ENCODE assay signal across 19 mouse cellular contexts in the genomic region with DNA sequence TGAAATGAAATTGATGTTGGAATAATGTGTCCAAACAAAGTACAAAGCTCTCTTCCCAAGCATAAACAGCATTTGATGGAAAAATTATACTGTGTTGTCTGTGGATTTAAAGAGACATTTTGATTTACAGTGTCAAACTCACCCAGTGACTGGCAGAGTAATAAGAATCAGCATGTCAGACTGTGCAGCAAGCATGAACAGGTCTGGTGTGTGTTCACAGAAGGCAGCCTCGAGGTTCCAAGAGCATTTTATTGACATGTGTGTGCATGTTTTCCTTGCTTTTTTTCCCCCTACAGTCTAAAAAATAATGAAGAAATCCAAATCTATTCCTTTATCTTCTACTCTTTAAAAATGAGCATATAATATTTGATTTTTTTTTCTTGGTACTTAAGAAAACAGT.
A peak's percentile ranks its signal among the peaks of the same experiment; 100 is the strongest.
DNase-seq lines count a peak whose midpoint lies in the region; ATAC-seq lines count a peak whose summit lies in the region.
"Had no signal": no experiment of that assay in that cellular context is flagged by ENCODE, and none has a peak within 500 bp of the region (broad histone marks: within the 10 kb centered on the region; RNA-seq: fewer than 3 reads in every experiment).

No protein-coding gene starts in this region.

- H3K4me3 ChIP-seq in embryonic facial prominence, embryonic 14.5 days (ENCODE audit: low read depth, low read length) = no peak overlapping the region
- no peak overlapping the region for H3K4me3 ChIP-seq in embryonic facial prominence, embryonic 10.5 days
- no peak overlapping the region for H3K4me3 ChIP-seq in hindbrain, embryonic 14.5 days (replicated peaks; ENCODE audit: low read length)
- H3K4me3 ChIP-seq in hindbrain, embryonic 11.5 days (ENCODE audit: low read depth, low read length) = no peak overlapping the region
- H3K4me3 ChIP-seq in midbrain, embryonic 15.5 days = no peak overlapping the region
- no peak overlapping the region for H3K4me3 ChIP-seq in midbrain, embryonic 16.5 days (ENCODE audit: low read depth, low read length)
- H3K4me3 ChIP-seq: embryonic facial prominence, embryonic 12.5 days; heart, embryonic 12.5 days; hindbrain, embryonic 10.5 days; intestine, embryonic 15.5 days had no signal

- no peak overlapping the region for H3K9ac ChIP-seq in embryonic facial prominence, embryonic 14.5 days (ENCODE audit: low read depth, low read length)
- no peak overlapping the region for H3K9ac ChIP-seq in hindbrain, embryonic 14.5 days
- H3K9ac ChIP-seq in hindbrain, embryonic 11.5 days (ENCODE audit: low read depth, low read length) = no peak overlapping the region
- H3K9ac ChIP-seq in midbrain, embryonic 15.5 days = no peak overlapping the region
- H3K9ac ChIP-seq in midbrain, embryonic 16.5 days (ENCODE audit: low read depth, low read length) = no peak overlapping the region
- H3K9ac ChIP-seq: embryonic facial prominence, embryonic 12.5 days; heart, embryonic 12.5 days; intestine, embryonic 15.5 days had no signal

- no peak overlapping the region for H3K4me2 ChIP-seq in embryonic facial prominence, embryonic 14.5 days (ENCODE audit: low read depth, low read length)
- H3K4me2 ChIP-seq in hindbrain, embryonic 14.5 days (replicated peaks) = no peak overlapping the region
- no peak overlapping the region for H3K4me2 ChIP-seq in hindbrain, embryonic 11.5 days (replicated peaks; ENCODE audit: low read depth, low read length)
- H3K4me2 ChIP-seq in midbrain, embryonic 15.5 days = no peak overlapping the region
- no peak overlapping the region for H3K4me2 ChIP-seq in midbrain, embryonic 16.5 days (ENCODE audit: low read length)
- H3K4me2 ChIP-seq: embryonic facial prominence, embryonic 12.5 days; heart, embryonic 12.5 days; intestine, embryonic 15.5 days had no signal

- no peaks in the 10 kb centered on the region for H3K9me3 ChIP-seq in embryonic facial prominence, embryonic 14.5 days (ENCODE audit: control insufficient read depth, low read length)
- no peaks in the 10 kb centered on the region for H3K9me3 ChIP-seq in embryonic facial prominence, embryonic 10.5 days
- H3K9me3 ChIP-seq in hindbrain, embryonic 14.5 days (ENCODE audit: control insufficient read depth, low read length) = no peaks in the 10 kb centered on the region
- H3K9me3 ChIP-seq in hindbrain, embryonic 11.5 days (ENCODE audit: control insufficient read depth, low read length) = no peaks in the 10 kb centered on the region
- H3K9me3 ChIP-seq in midbrain, embryonic 15.5 days = no peaks in the 10 kb centered on the region
- H3K9me3 ChIP-seq in midbrain, embryonic 16.5 days (replicated peaks; ENCODE audit: control insufficient read depth, low read length, poor library complexity, severe bottlenecking) = no peaks in the 10 kb centered on the region
- H3K9me3 ChIP-seq: embryonic facial prominence, embryonic 12.5 days; G1E; heart, embryonic 12.5 days; hindbrain, embryonic 10.5 days; intestine, embryonic 15.5 days had no signal

- no peaks in the 10 kb centered on the region for H3K36me3 ChIP-seq in embryonic facial prominence, embryonic 14.5 days (ENCODE audit: control insufficient read depth, insufficient read depth, low read length)
- no peaks in the 10 kb centered on the region for H3K36me3 ChIP-seq in embryonic facial prominence, embryonic 10.5 days (replicated peaks)
- no peaks in the 10 kb centered on the region for H3K36me3 ChIP-seq in hindbrain, embryonic 14.5 days (replicated peaks; ENCODE audit: control insufficient read depth, insufficient read depth)
- H3K36me3 ChIP-seq in hindbrain, embryonic 11.5 days (ENCODE audit: control insufficient read depth, insufficient read depth, low read length) = no peaks in the 10 kb centered on the region
- no peaks in the 10 kb centered on the region for H3K36me3 ChIP-seq in midbrain, embryonic 15.5 days (replicated peaks)
- H3K36me3 ChIP-seq in midbrain, embryonic 16.5 days (ENCODE audit: control insufficient read depth, insufficient read depth, low read length) = no peaks in the 10 kb centered on the region
- H3K36me3 ChIP-seq: embryonic facial prominence, embryonic 12.5 days; G1E; heart, embryonic 12.5 days; hindbrain, embryonic 10.5 days; intestine, embryonic 15.5 days had no signal

- H3K27ac ChIP-seq in embryonic facial prominence, embryonic 14.5 days (replicated peaks; ENCODE audit: low read depth, low read length) = no peak overlapping the region; the same call in 1 of the 2 replicates
- no peak overlapping the region for H3K27ac ChIP-seq in embryonic facial prominence, embryonic 10.5 days (replicated peaks)
- H3K27ac ChIP-seq in hindbrain, embryonic 14.5 days = 0 out of 2 replicates have a peak overlapping the region, but pooled peaks have one; percentile 40
- H3K27ac ChIP-seq in hindbrain, embryonic 11.5 days (ENCODE audit: low read depth, low read length) = no peak overlapping the region
- peak overlapping the region; percentile 53; the same call in 1 of the 2 replicates for H3K27ac ChIP-seq in midbrain, embryonic 15.5 days
- H3K27ac ChIP-seq in midbrain, embryonic 16.5 days (ENCODE audit: low read length) = no peak overlapping the region
- H3K27ac ChIP-seq: embryonic facial prominence, embryonic 12.5 days; hindbrain, embryonic 10.5 days; intestine, embryonic 15.5 days had no signal

- no peaks in the 10 kb centered on the region for H3K27me3 ChIP-seq in embryonic facial prominence, embryonic 14.5 days (replicated peaks; ENCODE audit: control insufficient read depth, insufficient read depth, low read length)
- H3K27me3 ChIP-seq in embryonic facial prominence, embryonic 10.5 days (replicated peaks; ENCODE audit: low read depth, poor library complexity, severe bottlenecking) = no peaks in the 10 kb centered on the region
- no peaks in the 10 kb centered on the region for H3K27me3 ChIP-seq in hindbrain, embryonic 14.5 days (ENCODE audit: control insufficient read depth, insufficient read depth, low read length)
- no peaks in the 10 kb centered on the region for H3K27me3 ChIP-seq in hindbrain, embryonic 11.5 days (ENCODE audit: control insufficient read depth, insufficient read depth, low read length)
- no peaks in the 10 kb centered on the region for H3K27me3 ChIP-seq in midbrain, embryonic 15.5 days (replicated peaks)
- no peaks in the 10 kb centered on the region for H3K27me3 ChIP-seq in midbrain, embryonic 16.5 days (ENCODE audit: control insufficient read depth, insufficient read depth, low read depth, low read length)
- H3K27me3 ChIP-seq: embryonic facial prominence, embryonic 12.5 days; heart, embryonic 12.5 days; intestine, embryonic 15.5 days had no signal

- no peak for ATAC-seq in embryonic facial prominence, embryonic 14.5 days (ENCODE audit: low read depth)
- no peak for ATAC-seq in hindbrain, embryonic 14.5 days (ENCODE audit: low FRiP score)
- ATAC-seq in hindbrain, embryonic 11.5 days (ENCODE audit: low FRiP score) = no peak
- no peak for ATAC-seq in midbrain, embryonic 15.5 days (replicated peaks)
- ATAC-seq in midbrain, embryonic 16.5 days = no peak
- ATAC-seq: CD4-positive, CD25-positive, alpha-beta regulatory T cell, adult 4 months; intestine, embryonic 15.5 days had no signal

- 37% methylated on average over 1 of the region's 1 CpGs for WGBS in embryonic facial prominence, embryonic 14.5 days
- WGBS in embryonic facial prominence, embryonic 10.5 days = 57% methylated on average over 1 of the region's 1 CpGs
- 57% methylated on average over 1 of the region's 1 CpGs for WGBS in hindbrain, embryonic 14.5 days
- 67% methylated on average over 1 of the region's 1 CpGs for WGBS in hindbrain, embryonic 11.5 days
- WGBS in midbrain, embryonic 15.5 days = 59% methylated on average over 1 of the region's 1 CpGs
- WGBS in midbrain, embryonic 16.5 days = 55% methylated on average over 1 of the region's 1 CpGs

- no peaks in the 10 kb centered on the region for H3K4me1 ChIP-seq in embryonic facial prominence, embryonic 14.5 days (ENCODE audit: control insufficient read depth, insufficient read depth, low read length)
- no peaks in the 10 kb centered on the region for H3K4me1 ChIP-seq in embryonic facial prominence, embryonic 10.5 days
- H3K4me1 ChIP-seq in hindbrain, embryonic 14.5 days (replicated peaks; ENCODE audit: control insufficient read depth, insufficient read depth, low read length) = peaks cover 13% of the 10 kb centered on the region
- no peaks in the 10 kb centered on the region for H3K4me1 ChIP-seq in hindbrain, embryonic 11.5 days (replicated peaks; ENCODE audit: control insufficient read depth, insufficient read depth, low read length)
- peaks cover 10% of the 10 kb centered on the region for H3K4me1 ChIP-seq in midbrain, embryonic 15.5 days
- peaks cover 7% of the 10 kb centered on the region for H3K4me1 ChIP-seq in midbrain, embryonic 16.5 days (ENCODE audit: control insufficient read depth, insufficient read depth, low read length)
- H3K4me1 ChIP-seq: embryonic facial prominence, embryonic 12.5 days; heart, embryonic 12.5 days; hindbrain, embryonic 10.5 days; intestine, embryonic 15.5 days had no signal

- DNase-seq in embryonic facial prominence, embryonic 14.5 days (ENCODE audit: low spot score) = peak; percentile 50
- no peak for DNase-seq in embryonic facial prominence, embryonic 10.5 days (ENCODE audit: low spot score)
- no peak for DNase-seq in hindbrain, embryonic 14.5 days (ENCODE audit: low spot score)
- no peak for DNase-seq in hindbrain, embryonic 11.5 days (ENCODE audit: low spot score)
- DNase-seq in thymus, postnatal 36 days = no peak
- DNase-seq: adrenal gland, adult 8-10 months; adrenal gland, postnatal 36 days; B cell, adult 2 months; embryo, embryonic 11 days; gastrocnemius, postnatal 14 days; kidney, adult 18-20 months had no signal

Comparison
In these comparisons a context has a peak if more than half of its experiments do, and no peak if none do; other contexts are left out.
1. H3K27ac ChIP-seq: peak in hindbrain, embryonic 14.5 days (single experiment) and midbrain, embryonic 15.5 days (single experiment); none in embryonic facial prominence, embryonic 14.5 days (single experiment), embryonic facial prominence, embryonic 10.5 days (single experiment), hindbrain, embryonic 11.5 days (single experiment) and midbrain, embryonic 16.5 days (single experiment).